Mouse (Mus musculus): Measurements from ENCODE around the gene Daglb.

GRCm38 (mm10) chr5:143512305-143512704 is 47.9 kb downstream of the Daglb start:
- TF ChIP-seq CTCF (IDR thresholded peaks at IDR 0.05; ENCODE audit: extremely low read depth, insufficient read depth, insufficient read length, insufficient replicate concordance) (no peak), POLR2A (IDR thresholded peaks at IDR 0.05; ENCODE audit: low read depth, low read length) (no peak)
